Mouse (Mus musculus) right cerebral cortex, adult 18-20 months (tissue): ENCODE measurements around the gene Aatf.

Experiments used
- DNase-seq: peaks from one replicate; pipeline ENCODE4 v3.0.0; 2022; ENCODE audit warnings: mixed read lengths

Aatf gene

GRCm38 (mm10) chr11:84513171-84514116 lies at the start of gene Aatf:
Gene Aatf, minus strand, starts transcription at chr11:84513522.
- DNase-seq = peak; percentile 96

GRCm38 (mm10) chr11:84562758-84563347 lies 49.5 kb upstream of the Aatf start:
- DNase-seq = no peak

GRCm38 (mm10) chr11:84561546-84561945 lies 48.2 kb upstream of the Aatf start:
- DNase-seq = no peak

GRCm38 (mm10) chr11:84553821-84554450 lies 40.6 kb upstream of the Aatf start:
- no peak for DNase-seq

GRCm38 (mm10) chr11:84551296-84551695 lies 38.0 kb upstream of the Aatf start:
- DNase-seq = no peak

GRCm38 (mm10) chr11:84549258-84549791 lies 36.0 kb upstream of the Aatf start:
- DNase-seq = no peak

GRCm38 (mm10) chr11:84548293-84548692 lies 35.0 kb upstream of the Aatf start:
- DNase-seq = no peak

- DNase-seq = no peak
These were observed 26.7 kb upstream of the Aatf start for GRCm38 (mm10) chr11:84539981-84540380.

- DNase-seq = no peak
These were observed 16.7 kb upstream of the Aatf start for GRCm38 (mm10) chr11:84529797-84530703.

GRCm38 (mm10) chr11:84529143-84529755 lies 15.9 kb upstream of the Aatf start:
- DNase-seq = no peak

GRCm38 (mm10) chr11:84526976-84527860 lies 13.9 kb upstream of the Aatf start:
- DNase-seq = no peak

GRCm38 (mm10) chr11:84526451-84526850 lies 13.1 kb upstream of the Aatf start:
- DNase-seq = no peak

- DNase-seq = no peak
These were observed 12.3 kb upstream of the Aatf start, which contains the start of gene Lhx1 for GRCm38 (mm10) chr11:84525421-84526274. Gene Lhx1, minus strand, starts transcription at chr11:84525535.

- no peak for DNase-seq
These were observed 11.4 kb upstream of the Aatf start for GRCm38 (mm10) chr11:84524511-84525270.

- DNase-seq = no peak
These were observed 10.7 kb upstream of the Aatf start for GRCm38 (mm10) chr11:84523841-84524510.

- no peak for DNase-seq
These were observed 10.1 kb upstream of the Aatf start for GRCm38 (mm10) chr11:84523321-84523831.

- DNase-seq = no peak
These were observed 9.4 kb upstream of the Aatf start for GRCm38 (mm10) chr11:84522577-84523320.
